Mouse (Mus musculus): ENCODE measurements around the gene Palm2.

GRCm38 (mm10) chr4:57637636-57638386 is 203.8 kb downstream of the Palm2 start:
- TF ChIP-seq CTCF (IDR thresholded peaks at IDR 0.05; ENCODE audit: low read depth) = no peak
- TF ChIP-seq EP300 (optimal IDR thresholded peaks at IDR 0.05) = no peak
